Mouse (Mus musculus): Measurements from ENCODE around the gene Spata45. TPM values are rescaled to one million over a fixed set of nuclear protein-coding genes. Genes with fewer than 3 reads are reported as not detected.
"Not testable (repeated sequence)": the region's sequence is repeated elsewhere in the genome, so short reads cannot be mapped to it uniquely, and the experiment has no call there.

Gene Spata45
- polyA plus RNA-seq, 1 experiment from 2014 or later: 0.86 TPM

GRCm38 (mm10) chr1:191014271-191014670, 22.2 kb upstream of the Spata45 start:
- 94% methylated on average over 3 of the region's 3 CpGs for WGBS (ENCODE audit: insufficient replicate concordance)
- no peak overlapping the region for H3K4me3 ChIP-seq (ENCODE audit: low read depth, low read length)
- no peaks in the 10 kb centered on the region for H3K27me3 ChIP-seq (ENCODE audit: control insufficient read depth, insufficient read depth, low read length)
- H3K4me1 ChIP-seq (ENCODE audit: control insufficient read depth, insufficient read depth, low read length): no peaks in the 10 kb centered on the region
- ATAC-seq (replicated peaks; ENCODE audit: insufficient number of reproducible peaks, low FRiP score, low TSS enrichment): no peak
- H3K9ac ChIP-seq (ENCODE audit: low read depth, low read length): no peak overlapping the region
- H3K4me2 ChIP-seq: no peak overlapping the region
- peaks cover 22% of the 10 kb centered on the region for H3K36me3 ChIP-seq (ENCODE audit: control insufficient read depth, insufficient read depth, low read length)
- H3K9me3 ChIP-seq (replicated peaks; ENCODE audit: control insufficient read depth, low read length): no peaks in the 10 kb centered on the region
- no peak overlapping the region for H3K27ac ChIP-seq (ENCODE audit: low read depth, low read length)

GRCm38 (mm10) chr1:191019803-191020202, 16.6 kb upstream of the Spata45 start:
- H3K36me3 ChIP-seq (ENCODE audit: control insufficient read depth, insufficient read depth, low read length): peaks cover 9% of the 10 kb centered on the region; the same call in 1 of the 2 replicates
- no peaks in the 10 kb centered on the region for H3K27me3 ChIP-seq (ENCODE audit: control insufficient read depth, insufficient read depth, low read length)
- no peak overlapping the region for H3K4me3 ChIP-seq (ENCODE audit: low read depth, low read length)
- H3K27ac ChIP-seq (ENCODE audit: low read depth, low read length): no peak overlapping the region
- no peak overlapping the region for H3K4me2 ChIP-seq
- H3K9me3 ChIP-seq (replicated peaks; ENCODE audit: control insufficient read depth, low read length): no peaks in the 10 kb centered on the region
- H3K9ac ChIP-seq (ENCODE audit: low read depth, low read length): no peak overlapping the region
- 91% methylated on average over 5 of the region's 5 CpGs for WGBS (ENCODE audit: insufficient replicate concordance)
- no peaks in the 10 kb centered on the region for H3K4me1 ChIP-seq (ENCODE audit: control insufficient read depth, insufficient read depth, low read length)
- no peak for ATAC-seq (replicated peaks; ENCODE audit: insufficient number of reproducible peaks, low FRiP score, low TSS enrichment)

DNA sequence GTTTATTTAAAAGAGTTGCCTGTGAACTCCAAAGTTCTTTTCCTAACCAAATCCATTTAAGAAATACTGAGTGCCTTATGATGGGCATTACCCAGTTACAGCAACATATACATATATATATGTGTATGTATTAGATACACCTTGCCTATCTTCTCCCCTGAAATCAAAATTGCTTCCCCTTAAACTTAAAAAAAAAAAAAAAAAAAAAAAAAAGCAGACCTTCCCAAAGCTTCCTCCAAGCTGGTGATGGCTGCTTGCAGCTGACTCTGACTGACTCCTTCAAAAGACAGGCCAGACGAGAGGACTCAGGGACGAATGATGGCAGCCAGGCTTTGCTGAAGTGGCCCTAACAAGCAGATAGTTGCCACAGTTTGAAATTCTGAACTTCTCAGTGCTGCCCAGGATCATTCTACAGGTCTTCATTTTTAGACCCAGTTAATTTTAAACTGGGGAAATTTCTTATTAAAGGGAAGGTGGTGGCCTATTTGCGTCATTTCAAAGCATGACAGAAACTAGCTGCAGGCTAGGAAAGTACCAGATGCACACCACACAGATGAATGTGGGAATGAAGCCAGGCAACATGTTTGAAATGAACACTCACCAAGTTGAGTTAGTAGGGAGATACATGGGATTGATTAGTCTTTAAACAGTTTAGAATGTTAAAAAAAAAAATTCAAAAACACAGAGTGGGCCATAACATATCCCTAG, 16.1 kb upstream of the Spata45 start:
- 74% methylated on average over 3 of the region's 3 CpGs for WGBS (ENCODE audit: insufficient replicate concordance)
- H3K9me3 ChIP-seq (replicated peaks; ENCODE audit: control insufficient read depth, low read length): no peaks in the 10 kb centered on the region
- no peaks in the 10 kb centered on the region for H3K27me3 ChIP-seq (ENCODE audit: control insufficient read depth, insufficient read depth, low read length)

GRCm38 (mm10) chr1:191021016-191021415, 15.4 kb upstream of the Spata45 start:
- Histone ChIP-seq H3K4me3 (ENCODE audit: low read depth, low read length) (no peak overlapping the region), H3K4me1 (ENCODE audit: control insufficient read depth, insufficient read depth, low read length) (0 out of 2 replicates have a peak, but pooled peaks cover 3% of the 10 kb centered on the region), H3K9me3 (replicated peaks; ENCODE audit: control insufficient read depth, low read length) (no peaks in the 10 kb centered on the region), H3K27ac (ENCODE audit: low read depth, low read length) (no peak overlapping the region), H3K4me2 (no peak overlapping the region), H3K9ac (ENCODE audit: low read depth, low read length) (no peak overlapping the region), H3K27me3 (ENCODE audit: control insufficient read depth, insufficient read depth, low read length) (no peaks in the 10 kb centered on the region), H3K36me3 (ENCODE audit: control insufficient read depth, insufficient read depth, low read length) (peaks cover 9% of the 10 kb centered on the region; the same call in 1 of the 2 replicates)
- ATAC-seq (replicated peaks; ENCODE audit: insufficient number of reproducible peaks, low FRiP score, low TSS enrichment): no peak
- 88% methylated on average over 7 of the region's 7 CpGs for whole genome bisulfite sequencing (ENCODE audit: insufficient replicate concordance)

More for the DNA sequence above, 16.1 kb upstream of the Spata45 start:
- Histone ChIP-seq H3K4me1 (ENCODE audit: control insufficient read depth, insufficient read depth, low read length) (0 out of 2 replicates have a peak, but pooled peaks cover 2% of the 10 kb centered on the region), H3K4me2 (no peak overlapping the region), H3K36me3 (ENCODE audit: control insufficient read depth, insufficient read depth, low read length) (peaks cover 9% of the 10 kb centered on the region; the same call in 1 of the 2 replicates), H3K9ac (ENCODE audit: low read depth, low read length) (no peak overlapping the region), H3K4me3 (ENCODE audit: low read depth, low read length) (no peak overlapping the region), H3K27ac (ENCODE audit: low read depth, low read length) (no peak overlapping the region)
- no peak for ATAC-seq (replicated peaks; ENCODE audit: insufficient number of reproducible peaks, low FRiP score, low TSS enrichment)

GRCm38 (mm10) chr1:191023140-191023539, 13.3 kb upstream of the Spata45 start:
- Histone ChIP-seq H3K4me3 (ENCODE audit: low read depth, low read length) (no peak overlapping the region), H3K9me3 (replicated peaks; ENCODE audit: control insufficient read depth, low read length) (no peaks in the 10 kb centered on the region), H3K4me1 (ENCODE audit: control insufficient read depth, insufficient read depth, low read length) (0 out of 2 replicates have a peak, but pooled peaks cover 8% of the 10 kb centered on the region), H3K36me3 (ENCODE audit: control insufficient read depth, insufficient read depth, low read length) (peaks cover 9% of the 10 kb centered on the region; the same call in 1 of the 2 replicates), H3K27ac (ENCODE audit: low read depth, low read length) (no peak overlapping the region), H3K27me3 (ENCODE audit: control insufficient read depth, insufficient read depth, low read length) (no peaks in the 10 kb centered on the region), H3K9ac (ENCODE audit: low read depth, low read length) (no peak overlapping the region), H3K4me2 (no peak overlapping the region)
- 93% methylated on average over 2 of the region's 2 CpGs for WGBS (ENCODE audit: insufficient replicate concordance)
- no peak for ATAC-seq (replicated peaks; ENCODE audit: insufficient number of reproducible peaks, low FRiP score, low TSS enrichment)

DNA sequence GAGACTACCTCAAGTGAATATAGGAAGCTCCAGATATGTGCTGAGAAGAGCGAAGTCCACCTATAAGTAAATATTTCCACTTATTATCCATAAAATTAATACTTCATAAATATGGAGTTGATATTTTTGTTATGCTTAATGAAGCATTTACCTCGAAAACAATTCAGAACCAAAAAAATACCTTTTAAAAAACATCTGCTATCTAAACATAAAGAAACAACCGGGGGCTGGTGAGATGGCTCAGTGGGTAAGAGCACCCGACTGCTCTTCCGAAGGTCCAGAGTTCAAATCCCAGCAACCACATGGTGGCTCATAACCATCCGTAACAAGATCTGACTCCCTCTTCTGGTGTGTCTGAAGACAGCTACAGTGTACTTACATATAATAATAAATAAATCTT, 12.6 kb upstream of the Spata45 start:
- not testable (repeated sequence) for H3K4me3 ChIP-seq (ENCODE audit: low read depth, low read length); H3K4me2 ChIP-seq; H3K36me3 ChIP-seq (ENCODE audit: control insufficient read depth, insufficient read depth, low read length); H3K27me3 ChIP-seq (ENCODE audit: control insufficient read depth, insufficient read depth, low read length); H3K9ac ChIP-seq (ENCODE audit: low read depth, low read length); H3K27ac ChIP-seq (ENCODE audit: low read depth, low read length); ATAC-seq (replicated peaks; ENCODE audit: insufficient number of reproducible peaks, low FRiP score, low TSS enrichment); H3K4me1 ChIP-seq (ENCODE audit: control insufficient read depth, insufficient read depth, low read length); H3K9me3 ChIP-seq (replicated peaks; ENCODE audit: control insufficient read depth, low read length)
- WGBS (ENCODE audit: insufficient replicate concordance): 89% methylated on average over 5 of the region's 6 CpGs

DNA sequence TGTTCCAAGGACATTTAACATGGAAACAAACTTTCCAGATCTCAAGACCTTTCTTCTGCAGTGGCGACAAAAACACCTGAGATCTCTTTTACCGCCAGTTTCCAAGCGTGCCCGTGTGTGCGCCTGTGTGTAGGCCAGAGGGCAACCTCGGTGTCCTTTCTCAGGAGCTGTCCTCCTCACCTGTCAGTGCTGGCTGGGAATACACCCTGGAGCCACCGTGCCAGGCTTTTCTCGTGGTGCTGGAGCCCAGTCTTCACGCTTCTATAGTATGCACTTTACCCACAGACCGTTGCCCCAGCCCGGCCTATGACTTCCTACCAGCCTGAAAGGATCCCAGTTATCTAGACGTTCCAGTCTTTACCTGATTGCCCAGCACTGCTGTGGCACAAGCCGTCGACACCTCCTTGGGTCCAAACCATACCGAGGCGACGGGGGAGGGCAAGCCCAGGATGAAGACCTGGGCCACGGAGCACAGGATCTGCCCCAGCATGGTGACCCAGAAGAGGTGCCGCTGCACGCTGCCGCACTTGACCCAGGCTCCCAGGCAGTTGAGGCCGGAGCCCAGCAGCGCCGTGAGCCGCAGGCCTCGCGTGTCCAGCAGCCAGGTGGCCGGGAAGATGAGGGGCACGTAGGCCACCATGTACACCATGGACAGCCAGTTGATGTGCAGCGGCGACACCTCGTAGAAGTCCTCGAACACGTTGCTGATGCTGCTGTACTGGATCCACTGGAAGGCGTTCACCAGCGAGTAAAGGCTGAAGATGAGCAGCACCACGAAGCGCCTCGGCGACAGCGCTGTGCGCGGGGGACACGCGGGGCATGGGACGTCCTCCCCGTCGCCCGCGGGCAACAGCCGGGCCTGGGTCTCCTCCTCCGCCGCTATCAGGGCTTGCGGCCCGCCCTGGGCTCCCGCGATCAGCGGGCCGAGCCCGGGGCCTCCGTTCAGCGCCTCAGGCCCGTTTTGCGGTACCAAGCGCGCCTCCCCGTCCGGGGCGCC, 11.1 kb upstream of the Spata45 start:
- Histone ChIP-seq H3K27ac (ENCODE audit: low read depth, low read length) (peak overlapping the region; percentile 91), H3K27me3 (ENCODE audit: control insufficient read depth, insufficient read depth, low read length) (no peaks in the 10 kb centered on the region), H3K36me3 (ENCODE audit: control insufficient read depth, insufficient read depth, low read length) (peaks cover 5% of the 10 kb centered on the region; the same call in 1 of the 2 replicates), H3K4me3 (ENCODE audit: low read depth, low read length) (peak overlapping the region; percentile 85), H3K4me1 (ENCODE audit: control insufficient read depth, insufficient read depth, low read length) (0 out of 2 replicates have a peak, but pooled peaks cover 8% of the 10 kb centered on the region), H3K9ac (ENCODE audit: low read depth, low read length) (peak overlapping the region; percentile 94), H3K9me3 (replicated peaks; ENCODE audit: control insufficient read depth, low read length) (no peaks in the 10 kb centered on the region), H3K4me2 (peak overlapping the region; percentile 99)
- ATAC-seq (replicated peaks; ENCODE audit: insufficient number of reproducible peaks, low FRiP score, low TSS enrichment): peak; percentile 40; the same call in 1 of the 2 replicates
- WGBS (ENCODE audit: insufficient replicate concordance): 3% methylated on average over 64 of the region's 69 CpGs

- ATAC-seq (replicated peaks; ENCODE audit: insufficient number of reproducible peaks, low FRiP score, low TSS enrichment): peak; percentile 98
- peak within 1 kb of the TSS; percentile 99 for H3K4me2 ChIP-seq
- peak within 1 kb of the TSS; percentile 91 for H3K27ac ChIP-seq (ENCODE audit: low read depth, low read length)
- WGBS (ENCODE audit: insufficient replicate concordance): under 1% methylated on average over 50 of the region's 50 CpGs
- 0 out of 2 replicates have a peak, but pooled peaks cover 8% of the 10 kb centered on the region for H3K4me1 ChIP-seq (ENCODE audit: control insufficient read depth, insufficient read depth, low read length)
- H3K9me3 ChIP-seq (replicated peaks; ENCODE audit: control insufficient read depth, low read length): no peaks in the 10 kb centered on the region
- peak within 1 kb of the TSS; percentile 94 for H3K9ac ChIP-seq (ENCODE audit: low read depth, low read length)
- H3K36me3 ChIP-seq (ENCODE audit: control insufficient read depth, insufficient read depth, low read length): peaks cover 2% of the 10 kb centered on the region; the same call in 1 of the 2 replicates
- peak within 1 kb of the TSS; percentile 85 for H3K4me3 ChIP-seq (ENCODE audit: low read depth, low read length)
- H3K27me3 ChIP-seq (ENCODE audit: control insufficient read depth, insufficient read depth, low read length): no peaks in the 10 kb centered on the region
Observed at GRCm38 (mm10) chr1:191026021-191026713, 10.3 kb upstream of the Spata45 start, which contains the start of gene Flvcr1. TSS of gene Flvcr1 (minus strand) at chr1:191026158.

Measured in heart, embryonic 11.5 days (tissue).